Mouse (Mus musculus) left cerebral cortex, adult 18-20 months (tissue): ENCODE data around the gene Hemk1. TPM values are rescaled to one million over a fixed set of nuclear protein-coding genes. Genes with fewer than 3 reads are reported as not detected.
A peak's percentile ranks its signal among the peaks of the same experiment; 100 is the strongest.

Source experiments
- DNase-seq, 2 experiments: peaks; one replicate each; pipeline ENCODE4 v3.0.0; 2021 to 2022; ENCODE audit warnings: low spot score in 2 of 2, mixed read lengths in 1 of 2
- total RNA-seq, 2 experiments: library from RNA; stranded (reverse); gene quantifications; 2 replicates each; pipeline ENCODE4 v1.2.3; 2021

Hemk1 gene
- total RNA-seq, 2 experiments from 2014 or later = 14.7 to 16.8 TPM

DNA sequence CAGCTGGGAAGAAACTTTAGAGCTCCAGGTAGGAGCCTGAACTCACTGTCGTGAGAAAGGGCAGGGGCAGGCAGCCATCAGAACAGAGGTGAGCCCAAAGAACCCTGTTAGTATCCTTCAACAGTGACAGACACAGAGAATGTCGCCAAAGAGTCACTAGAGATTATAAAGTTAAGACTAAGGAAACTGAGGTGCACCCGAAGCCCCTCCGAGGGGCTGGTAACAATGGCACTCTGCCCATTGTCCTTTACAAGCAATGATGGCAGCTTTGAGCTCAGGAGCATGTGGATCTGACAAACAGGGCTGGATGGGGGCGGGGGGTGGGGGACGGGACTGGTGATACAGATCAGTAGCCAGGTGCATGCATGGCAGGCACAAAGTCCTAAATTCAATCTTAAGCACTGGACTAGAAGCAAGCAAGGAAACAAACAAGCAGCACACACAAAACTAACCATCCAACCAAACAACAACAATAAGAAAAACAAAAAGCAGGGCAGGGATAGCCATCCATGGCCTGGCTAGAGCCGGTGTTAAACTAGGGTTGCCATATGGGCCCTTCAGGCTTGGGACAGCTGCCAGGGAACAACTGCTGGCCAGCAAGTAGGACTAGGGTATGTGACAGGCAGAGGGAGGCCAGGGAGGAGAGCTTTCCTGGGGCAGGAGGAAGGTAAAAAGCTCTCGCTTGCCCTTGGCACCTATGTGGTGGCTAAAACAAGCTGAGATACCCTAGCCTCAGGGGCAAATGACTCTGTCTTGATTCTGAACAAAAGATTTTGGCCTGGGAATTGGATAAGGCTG, 5.2 kb upstream of the Hemk1 start:
- DNase-seq = no peak

DNA sequence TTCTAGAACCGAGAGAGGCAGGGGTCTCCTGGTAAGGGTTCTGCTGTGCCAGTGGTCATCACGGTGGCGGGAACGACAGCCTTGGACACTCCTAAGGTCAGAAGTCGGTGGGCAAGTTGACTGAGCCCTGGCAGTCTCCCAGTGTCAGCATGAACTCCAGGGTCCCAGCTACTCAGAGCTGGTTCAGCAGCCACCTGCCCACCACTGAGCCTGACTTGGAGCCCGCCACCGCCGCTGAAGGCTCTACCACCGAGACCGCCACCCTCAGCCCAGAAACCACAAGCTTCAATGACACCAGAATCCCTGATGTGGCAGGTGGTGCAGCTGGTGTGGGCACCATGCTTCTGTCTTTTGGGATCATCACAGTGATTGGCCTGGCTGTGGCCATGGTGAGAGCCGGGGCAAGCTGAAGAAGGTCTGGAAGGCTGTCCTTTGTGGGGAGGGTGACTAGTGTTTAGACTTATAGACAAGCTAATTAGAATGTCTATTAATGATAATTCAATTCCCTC, 4.1 kb upstream of the Hemk1 start:
- no peak for DNase-seq

DNA sequence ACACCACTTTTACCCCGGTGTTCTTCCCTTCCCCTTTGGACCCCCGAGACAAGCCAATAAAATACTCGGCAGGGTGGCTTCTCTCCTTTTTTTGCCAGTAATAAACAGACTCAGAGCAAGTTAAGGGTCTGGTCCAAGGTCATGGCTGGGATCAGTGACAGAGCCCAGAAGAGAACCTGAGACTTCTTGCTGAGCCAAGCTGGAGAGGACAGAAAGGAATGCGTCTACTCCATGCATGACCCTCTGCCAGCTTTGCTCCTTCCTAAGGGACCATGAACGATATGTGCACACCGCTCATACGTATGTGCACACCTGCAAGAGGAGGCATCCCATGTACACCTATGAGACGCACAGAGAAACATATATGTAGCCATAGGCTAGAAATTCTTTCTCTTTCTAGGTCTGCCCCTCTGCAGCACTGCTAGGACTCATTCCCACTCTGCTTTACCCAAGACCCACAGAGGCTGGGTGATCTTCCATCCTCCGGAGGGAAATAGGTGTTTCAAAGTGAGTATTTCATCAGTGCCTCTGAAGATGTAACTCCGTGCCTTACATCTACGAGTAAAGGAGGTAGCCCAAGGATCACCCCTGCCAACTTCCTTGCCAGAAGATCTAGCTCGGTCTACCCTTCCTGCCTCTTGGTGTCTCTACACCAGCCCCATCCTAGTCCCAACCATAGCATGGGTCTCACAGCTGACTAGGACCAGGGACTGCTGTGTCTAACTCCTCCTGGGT, 2.9 kb upstream of the Hemk1 start:
- no peak for DNase-seq

DNA sequence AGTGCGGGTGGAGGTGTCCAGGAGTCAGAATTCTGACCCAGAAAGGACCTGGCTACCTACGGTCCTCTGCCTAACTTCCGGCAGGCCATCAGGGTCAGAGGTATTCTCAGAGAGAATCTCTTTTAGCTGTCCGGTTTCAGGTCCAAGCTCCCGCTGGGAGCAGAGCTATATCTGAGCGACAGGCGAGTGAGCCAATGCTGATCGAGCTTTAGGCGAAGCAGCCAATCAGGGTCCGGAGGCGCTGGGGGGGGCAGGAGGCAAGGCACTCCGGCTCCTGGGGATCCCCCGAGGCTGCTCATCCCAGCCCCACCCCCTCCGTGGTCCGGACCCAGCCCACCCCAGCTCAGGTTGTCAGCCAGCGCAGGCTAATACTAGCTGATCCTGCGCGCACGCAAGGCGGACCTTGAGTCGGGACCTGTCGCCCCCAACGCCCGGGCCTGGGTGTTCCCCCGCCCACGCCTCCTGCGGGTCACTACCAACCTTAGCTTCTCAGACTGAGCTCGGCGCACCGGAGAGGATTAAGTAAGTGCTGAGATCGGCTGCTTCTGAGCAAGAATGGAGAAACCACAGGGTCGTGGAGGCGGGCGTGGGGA, 2.2 kb upstream of the Hemk1 start, which contains the start of gene 6430571L13Rik:
6430571L13Rik (plus strand) TSS at position 336 of the 593 bp plus-strand sequence.
- DNase-seq = peak; percentile 92 to 94

DNA sequence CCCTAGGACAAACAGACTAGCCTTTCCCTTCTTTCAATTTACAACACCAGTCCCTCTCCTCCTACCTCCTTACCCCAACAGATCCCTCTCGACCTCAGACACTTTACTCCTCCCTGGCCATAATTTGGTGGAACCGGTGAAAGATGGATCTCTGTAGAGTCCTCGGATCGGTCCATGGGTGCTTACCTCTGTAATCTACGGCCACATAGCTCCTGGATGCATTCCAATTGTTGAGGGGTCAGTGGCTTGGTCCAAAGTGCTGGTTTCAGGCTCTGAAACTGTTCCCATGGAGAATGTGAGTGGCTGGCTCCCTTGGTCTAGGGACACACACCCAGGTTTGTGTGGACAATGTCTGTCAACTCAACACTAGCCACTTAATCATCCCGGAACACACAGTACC, 1.8 kb downstream of the Hemk1 start:
- no peak for DNase-seq

DNA sequence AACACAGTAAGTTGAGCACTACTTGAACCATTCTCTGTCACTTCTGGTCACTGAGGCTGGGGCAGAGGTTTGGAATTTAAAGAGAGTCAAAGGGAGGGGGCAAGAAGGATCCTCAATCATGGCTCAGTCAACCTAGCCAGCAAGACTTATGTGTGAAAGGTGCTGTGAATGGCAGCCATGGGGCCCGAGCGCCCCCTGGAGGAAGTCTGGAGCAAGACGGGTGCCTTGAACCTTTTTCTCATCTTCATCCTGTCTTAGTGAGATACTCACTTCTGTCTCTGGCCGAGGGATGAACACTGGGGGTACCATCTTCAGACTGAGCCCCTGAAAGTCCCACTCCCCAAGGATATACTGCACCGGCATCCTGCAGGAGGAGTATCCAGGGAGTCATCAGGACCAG, 2.2 kb downstream of the Hemk1 start:
- peak; percentile 71 to 76 for DNase-seq

DNA sequence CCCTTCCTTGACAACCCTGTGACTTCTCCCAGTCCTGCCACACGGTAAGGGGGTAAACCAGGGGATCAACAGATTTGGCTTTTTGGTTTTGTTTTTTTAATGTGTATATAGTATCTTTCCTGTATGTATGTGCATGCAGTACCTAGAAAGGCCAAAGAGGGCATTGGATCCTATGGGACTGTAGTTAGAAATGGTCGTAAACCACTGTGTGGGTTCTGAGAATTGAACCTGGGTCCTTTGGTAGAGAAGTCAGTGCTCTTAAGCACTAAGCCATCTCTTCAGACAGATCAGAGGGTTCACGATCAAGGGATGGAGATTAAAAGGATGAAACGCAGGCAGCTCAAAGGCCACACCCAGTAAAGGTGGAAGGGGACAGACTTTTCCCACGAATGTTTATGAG, 3.1 kb downstream of the Hemk1 start:
- no peak for DNase-seq

DNA sequence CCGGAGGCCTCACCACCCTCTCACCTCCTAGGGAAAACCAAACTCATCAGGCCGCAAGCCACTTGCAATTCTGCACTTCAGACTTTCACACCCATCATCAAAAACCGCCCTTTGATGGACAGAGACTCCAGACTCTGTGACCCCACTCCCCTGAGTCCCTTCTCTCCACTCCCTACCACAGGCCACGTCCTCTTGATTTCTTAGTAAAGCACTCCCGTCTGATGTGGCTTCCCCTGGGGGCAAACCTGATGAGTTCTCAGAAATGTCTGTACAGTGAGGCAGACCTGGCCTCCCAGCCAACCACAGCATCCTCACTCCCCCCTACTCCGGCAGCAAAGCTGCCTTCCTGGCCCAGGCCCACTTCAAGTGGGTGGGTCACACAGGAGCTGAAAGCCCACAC, 3.8 kb downstream of the Hemk1 start:
- no peak for DNase-seq

DNA sequence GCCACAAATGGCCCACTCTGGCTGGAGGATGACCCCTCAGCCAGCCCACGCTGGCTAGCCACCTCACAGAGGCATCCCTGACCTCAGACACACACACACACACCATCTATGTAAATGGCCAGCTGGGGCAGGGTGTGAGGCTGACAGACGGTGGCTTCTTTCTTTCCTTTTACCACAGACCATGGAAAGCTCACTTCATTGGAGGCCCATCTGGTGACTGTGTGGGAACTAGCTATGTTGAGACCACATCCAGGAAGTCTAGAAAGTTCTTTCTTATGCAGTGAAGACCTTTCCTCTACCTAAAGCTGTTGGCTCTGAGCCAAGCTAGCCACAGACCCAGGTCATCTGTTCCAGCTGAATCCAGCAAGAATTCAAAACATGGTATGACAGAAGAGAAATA, 4.5 kb downstream of the Hemk1 start:
- DNase-seq = no peak

DNA sequence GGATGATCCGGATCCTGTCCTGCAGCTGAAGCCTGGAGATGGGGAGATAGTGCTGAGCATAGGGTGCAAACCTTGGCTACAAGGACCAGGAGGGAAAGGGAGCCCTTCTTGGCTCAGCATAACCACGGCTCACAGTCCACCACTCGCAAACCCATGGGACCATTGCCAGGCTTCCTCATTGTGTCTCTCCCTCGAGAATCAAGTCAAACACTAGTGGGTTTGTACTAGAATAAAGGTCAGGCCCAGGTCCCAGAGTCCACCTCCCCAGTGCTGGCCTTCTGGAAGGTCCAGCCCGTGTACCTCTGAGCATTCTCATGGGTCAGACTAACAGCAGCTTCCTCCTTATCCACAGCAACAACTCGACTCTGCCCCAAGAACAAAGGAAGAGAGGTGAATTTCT, 7.4 kb downstream of the Hemk1 start:
- no peak for DNase-seq

DNA sequence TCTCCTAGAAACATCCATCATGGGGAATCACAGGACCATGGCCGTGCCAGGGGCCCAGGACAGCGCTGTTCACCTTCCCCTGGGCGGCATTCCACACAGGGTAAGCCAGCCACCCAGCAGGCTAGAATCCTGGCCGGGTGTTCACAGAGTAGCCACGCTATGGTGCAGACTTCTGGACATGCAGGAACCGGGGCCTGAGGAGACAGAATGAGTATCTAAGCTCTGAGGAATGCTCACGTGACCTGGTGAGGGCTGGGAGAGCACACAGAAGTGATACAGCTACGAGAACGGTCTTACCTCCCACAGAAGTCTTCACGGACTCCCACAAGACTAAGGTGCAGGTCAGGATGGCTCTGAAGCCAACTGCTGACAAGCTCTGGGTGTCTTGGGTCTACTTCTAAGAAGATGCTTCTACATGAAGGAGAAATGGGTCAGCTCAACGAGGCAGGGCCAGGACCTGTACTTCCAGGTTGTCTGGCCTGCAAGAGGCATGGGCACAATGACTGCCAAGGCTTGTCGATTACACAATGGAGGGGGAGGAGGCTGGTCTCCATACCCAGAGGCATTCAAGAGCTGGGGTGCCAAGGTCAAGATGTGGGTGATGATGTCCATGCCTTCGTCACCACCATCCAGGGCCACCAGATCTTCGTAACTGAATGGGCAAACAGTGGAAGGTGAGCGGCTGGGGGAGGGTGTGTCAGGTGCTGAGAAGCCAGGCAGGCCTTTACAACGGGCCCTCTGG, 10.1 kb downstream of the Hemk1 start:
- no peak for DNase-seq

DNA sequence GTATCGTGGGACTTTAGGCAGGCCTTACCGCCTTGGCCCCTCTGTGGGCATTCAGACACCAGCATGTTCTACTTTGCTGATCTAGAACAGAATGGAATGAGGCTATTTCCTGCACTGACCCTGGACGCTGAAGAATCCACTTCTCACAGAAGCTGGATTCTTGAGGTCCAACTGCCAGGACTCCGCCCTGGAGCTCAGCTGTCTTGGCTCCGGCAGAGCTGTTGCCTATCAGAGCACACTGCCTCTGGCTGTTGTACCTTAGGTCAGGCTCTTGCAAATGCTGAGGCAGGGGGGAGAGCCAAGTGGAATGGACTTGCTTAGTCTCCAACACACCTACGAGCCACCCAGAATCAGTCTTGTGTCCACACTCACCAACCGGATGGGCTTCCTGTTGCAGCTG, 12.2 kb downstream of the Hemk1 start:
- DNase-seq = no peak

DNA sequence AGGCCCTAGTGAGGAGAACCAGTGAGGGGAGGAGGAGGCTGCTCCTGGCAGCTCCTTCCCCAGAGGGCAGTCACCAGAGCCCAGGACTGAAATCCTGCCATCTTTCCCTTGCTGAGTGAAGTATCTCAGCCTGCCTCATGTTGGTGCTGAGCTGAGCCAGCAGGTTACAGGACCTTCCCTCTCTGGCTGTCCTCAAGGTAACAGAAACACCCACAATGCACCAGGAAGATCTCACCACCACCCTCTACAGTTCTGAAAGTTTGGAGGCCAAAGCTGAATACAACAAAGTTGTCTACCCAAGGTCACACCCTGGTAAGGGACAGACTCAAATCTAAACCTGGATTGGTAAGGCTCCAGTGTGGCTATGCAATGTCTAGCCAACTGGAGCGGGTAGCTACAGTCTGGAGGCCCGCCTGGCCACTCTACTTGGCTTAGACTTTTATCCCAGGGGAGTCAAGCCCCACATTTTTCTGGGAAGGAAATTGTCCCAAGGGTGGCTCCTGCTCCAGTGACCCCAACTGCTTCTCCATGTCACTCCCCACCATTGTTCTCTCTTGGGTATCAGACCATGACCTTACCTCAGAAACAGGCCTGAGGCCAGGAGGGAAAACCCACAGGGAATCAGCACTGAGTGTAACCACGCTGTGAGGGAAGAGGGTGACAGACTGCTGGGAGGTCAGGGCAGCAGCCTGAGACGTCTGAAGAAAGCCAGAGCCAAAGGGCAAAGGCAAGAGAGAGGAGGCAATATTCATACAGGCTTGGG, 13.2 kb downstream of the Hemk1 start:
- no peak for DNase-seq

DNA sequence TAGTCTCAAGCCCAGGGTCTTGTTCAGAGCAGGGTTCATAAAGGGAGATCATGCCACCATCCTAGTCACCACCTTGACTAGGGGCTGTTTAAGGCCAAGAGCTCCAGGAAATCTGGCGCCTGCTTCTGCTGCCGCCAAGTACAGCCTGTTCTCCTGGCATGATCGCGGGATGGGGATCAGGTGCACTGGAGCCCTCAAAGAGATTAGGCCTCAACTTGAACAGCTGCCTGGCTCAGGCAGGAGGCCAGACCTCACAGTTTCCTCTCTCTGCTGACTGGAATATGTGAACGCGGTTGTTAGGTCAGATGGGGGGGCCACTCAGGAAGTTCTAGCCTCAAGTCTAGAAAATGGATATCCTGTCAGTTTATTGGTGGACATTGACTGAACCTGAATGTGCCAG, 14.6 kb downstream of the Hemk1 start:
- DNase-seq = peak in 1 of 2 experiments; percentile 24

DNA sequence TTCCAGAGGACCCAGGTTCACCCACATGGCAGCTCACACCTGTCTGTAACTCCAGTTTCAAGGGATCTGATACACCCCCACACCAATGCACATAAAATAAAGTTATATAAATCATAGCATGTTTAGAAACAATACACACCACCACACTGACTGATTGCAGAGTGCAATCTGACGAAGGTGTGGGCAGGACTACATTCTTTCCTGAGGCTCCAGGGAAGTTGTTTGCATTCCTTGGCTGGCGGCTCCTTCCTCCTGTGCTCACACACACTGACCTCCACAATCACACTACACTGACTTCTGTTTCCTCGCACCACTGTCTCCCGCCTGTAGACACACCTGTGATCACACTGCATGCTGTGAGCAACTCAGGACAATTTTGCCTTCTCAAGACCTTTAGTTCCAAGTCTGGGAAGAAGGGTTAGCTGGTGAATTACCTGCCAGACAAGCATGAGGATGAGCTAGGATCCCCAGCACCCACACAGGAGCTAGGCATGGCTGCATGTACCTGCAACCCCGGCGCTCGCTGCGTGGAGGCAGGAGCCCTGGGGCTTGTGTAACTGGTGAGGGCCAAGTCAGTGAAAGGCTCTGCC, 15.6 kb downstream of the Hemk1 start:
- no peak for DNase-seq

DNA sequence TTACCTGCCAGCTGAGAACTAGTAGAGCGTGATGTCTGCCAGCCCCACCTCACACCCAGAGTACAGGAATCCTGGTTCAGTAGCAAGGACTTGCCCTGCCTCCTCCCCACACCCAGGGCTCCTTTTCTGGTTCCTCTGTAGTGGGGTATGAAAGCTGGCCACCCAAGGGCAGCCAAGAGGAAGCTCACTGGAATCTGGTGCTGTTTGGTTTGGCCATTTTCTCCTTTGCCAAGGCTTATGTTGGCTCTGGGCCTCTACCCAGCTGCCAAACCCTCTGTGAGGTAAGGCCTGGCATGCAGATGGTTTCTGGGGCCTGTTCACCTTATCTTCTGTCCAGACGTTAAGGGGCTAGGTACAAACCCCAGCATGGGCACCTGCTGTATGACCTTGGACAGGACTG, 22.4 kb downstream of the Hemk1 start:
- DNase-seq = no peak

DNA sequence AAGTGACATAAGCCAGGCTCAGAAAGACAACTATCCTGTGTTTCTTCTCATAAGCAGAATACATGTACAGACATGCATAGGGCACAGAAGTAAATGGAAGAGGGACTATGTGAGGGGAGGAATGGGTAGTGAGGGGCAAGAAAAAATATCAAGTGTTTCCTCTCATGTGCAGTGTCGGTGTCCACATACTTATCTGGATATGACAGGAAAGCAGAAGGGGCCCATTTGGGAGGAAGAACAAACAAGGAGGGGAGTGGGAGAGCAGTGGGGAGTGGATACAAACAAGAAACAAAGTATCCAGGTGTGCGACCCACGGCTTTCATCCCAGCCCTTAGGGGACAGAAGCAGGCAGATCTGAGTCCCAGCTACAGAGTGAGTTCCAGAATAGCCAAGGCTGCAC, 24.2 kb downstream of the Hemk1 start:
- DNase-seq = no peak

DNA sequence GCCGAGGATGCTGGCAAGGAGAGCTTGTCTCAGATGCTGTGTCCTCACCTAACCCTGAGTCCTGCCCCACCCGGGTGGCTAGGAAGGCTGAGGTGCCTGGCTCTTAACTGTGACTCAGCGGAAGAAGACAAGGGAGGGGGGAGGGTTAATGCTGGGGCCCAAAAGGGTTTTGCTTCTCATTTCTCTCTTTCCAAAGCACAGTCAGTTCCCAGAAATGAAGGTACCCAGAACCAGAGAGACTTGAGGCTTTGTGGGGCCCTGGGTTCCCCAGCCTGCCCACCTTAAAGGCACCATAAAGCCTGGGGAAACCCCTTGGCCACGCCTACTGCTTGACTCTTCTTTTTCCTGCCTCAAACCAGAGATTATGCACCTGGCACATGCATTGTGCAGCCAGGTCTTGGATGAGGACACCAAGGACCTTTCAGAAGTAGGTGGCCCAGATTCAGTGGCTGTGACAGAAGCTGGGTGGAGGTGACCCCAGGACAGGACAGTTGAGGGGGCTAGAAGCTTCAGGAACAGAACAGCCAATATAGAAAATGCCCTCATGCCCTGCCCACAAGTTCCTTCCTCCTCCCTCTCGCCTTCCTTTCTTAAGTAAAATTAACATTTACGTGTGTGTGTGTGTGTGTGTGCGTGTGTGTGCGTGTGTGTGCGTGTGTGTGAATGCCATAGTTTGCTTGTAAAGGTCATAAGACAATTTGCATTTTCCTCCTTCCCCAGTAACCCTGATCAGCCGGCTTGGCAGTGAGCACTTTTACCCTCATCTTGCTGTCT, 25.2 kb downstream of the Hemk1 start:
- DNase-seq = no peak

DNA sequence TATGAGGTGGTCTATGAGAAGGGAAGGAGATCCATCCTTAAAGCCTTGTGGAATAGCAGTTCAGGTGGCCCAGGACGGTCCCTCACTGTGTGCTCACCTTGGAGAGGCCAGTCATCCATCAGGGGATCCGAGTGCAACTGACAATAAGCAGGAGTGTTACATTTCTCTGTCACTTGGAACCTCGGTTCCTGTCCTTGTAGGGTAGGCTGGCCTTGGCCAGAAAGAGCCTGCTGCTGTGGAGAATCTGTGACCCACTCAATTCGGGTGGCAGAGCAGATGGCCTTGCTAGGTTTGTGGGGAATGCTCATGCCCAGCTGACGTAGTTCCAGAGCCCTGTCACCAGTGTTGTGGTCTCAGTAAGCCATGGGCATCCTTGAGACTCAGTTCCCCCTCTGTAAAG, 28.6 kb downstream of the Hemk1 start:
- no peak for DNase-seq
